Mouse (Mus musculus): ENCODE measurements at regions not wholly inside any gene's neighbourhood (a gene's known extent, or its start where the extent isn't known, plus 50 kb on each side); places are given as distances from the start of the nearest gene placed in this dataset.

DNA sequence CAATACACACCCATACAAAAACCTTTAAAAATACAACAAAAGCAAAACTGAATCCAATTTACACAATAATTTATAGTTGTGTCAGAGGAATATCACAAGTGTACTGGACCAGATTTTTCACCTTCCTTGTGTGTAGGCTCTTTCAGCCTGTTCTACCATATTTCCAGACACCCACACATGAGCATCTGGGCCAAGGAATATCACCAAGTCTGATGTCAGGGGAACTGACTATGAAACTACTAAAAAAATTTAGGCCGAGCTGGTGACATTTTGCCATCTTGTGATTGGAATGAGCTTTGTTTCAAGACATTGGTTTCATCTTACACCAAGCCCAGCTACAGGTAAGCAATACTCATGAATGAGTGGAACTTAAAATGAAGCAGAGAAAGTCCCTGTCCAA, 234.9 kb upstream of the Emcn start:
- no peak for DNase-seq

DNA sequence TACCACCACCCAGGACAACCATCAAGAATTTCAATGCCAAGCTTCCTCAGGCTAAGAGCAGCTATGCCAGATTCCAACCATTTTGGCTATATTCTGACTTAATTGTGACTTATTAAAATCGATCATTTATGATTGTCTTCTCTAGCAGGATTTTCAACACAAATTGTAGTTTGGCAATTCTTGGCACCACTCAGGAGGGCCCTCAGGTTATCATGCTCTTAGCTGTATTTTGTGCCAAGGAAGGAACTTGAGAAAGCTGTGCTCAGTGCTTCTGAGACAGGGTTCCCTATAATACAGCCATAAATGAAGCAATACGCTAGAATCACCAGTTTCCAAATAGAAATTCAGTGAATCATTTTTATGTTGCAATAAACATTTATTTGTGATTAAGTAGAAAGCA, 232.7 kb upstream of the Emcn start:
- DNase-seq: no peak

DNA sequence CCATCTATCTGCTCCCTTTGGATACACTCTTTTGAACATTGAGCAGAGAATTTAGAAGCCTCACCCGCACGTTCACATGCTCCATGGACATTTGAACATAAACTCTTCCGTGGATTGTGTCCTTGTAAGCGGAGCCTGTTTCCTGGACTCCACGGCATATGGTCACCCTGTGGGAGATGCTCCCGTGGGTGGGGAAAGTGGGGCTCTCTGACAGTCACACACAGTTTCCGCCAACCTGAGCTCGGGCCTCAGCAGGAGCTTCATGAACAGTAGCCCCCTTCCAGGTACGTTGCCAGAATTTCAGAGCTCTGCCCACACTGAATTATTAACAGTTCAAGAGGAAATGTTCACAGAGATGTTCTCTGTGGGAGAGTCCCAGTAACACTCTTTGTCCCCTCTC, 231.1 kb upstream of the Emcn start:
- peak; percentile 98 for DNase-seq

DNA sequence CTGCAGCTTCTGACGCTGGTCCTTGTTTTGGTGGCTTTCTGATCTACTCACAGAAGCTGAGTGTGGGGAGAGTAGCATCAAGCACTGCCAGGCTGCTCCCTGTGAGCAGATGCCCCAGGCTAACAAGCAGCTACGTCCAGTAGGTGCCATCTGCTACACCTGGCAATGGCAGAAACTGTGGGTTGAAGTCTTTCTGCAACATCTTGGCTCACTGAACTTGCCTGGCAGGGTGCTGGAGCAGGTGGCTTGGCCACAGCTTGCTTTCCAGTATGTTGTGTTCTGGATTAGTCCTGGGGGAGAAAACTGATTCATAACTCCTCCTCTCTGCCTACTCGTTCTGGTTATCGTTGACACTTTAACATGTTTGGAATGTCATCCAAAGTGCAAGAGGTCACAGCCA, 230.4 kb upstream of the Emcn start:
- DNase-seq: peak; percentile 99

DNA sequence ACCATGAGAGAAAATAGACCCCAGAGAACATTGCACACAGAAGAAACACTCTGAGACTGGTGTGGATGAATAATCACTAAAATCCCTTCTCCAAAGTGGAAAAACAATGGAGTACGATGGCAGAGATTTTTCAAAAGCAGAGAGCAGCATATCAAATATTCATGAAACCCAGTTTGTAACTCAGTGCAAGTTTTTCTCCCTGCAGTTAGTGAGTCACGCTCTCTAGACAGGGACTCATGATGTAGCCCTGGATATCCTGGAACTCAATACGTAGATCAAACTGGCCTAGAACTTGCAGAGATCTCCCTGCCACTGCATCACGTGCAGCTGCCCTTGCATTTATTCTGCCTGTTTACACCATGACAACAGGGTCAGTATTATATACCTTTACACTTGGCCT, 210.9 kb upstream of the Emcn start:
- DNase-seq: no peak

DNA sequence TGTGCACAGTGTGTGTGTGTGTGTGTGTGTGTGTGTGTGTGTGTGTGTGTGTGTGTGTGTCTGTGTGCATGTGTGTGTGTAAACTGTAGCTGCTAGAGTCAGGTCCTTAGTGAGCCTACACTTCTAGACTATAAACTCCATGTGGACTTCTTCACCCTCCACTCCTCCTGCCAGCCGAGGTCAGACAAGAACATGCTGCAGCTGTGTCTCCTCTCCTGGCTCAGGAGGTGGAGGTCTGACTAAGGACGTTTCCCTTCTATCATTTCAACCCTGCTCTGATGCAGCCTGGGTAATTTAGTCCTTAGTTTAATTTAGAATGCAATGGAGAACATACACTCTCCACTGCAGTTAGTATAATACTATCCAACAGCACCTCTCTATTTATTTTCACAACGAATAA, 198.8 kb upstream of the Emcn start:
- DNase-seq: no peak

DNA sequence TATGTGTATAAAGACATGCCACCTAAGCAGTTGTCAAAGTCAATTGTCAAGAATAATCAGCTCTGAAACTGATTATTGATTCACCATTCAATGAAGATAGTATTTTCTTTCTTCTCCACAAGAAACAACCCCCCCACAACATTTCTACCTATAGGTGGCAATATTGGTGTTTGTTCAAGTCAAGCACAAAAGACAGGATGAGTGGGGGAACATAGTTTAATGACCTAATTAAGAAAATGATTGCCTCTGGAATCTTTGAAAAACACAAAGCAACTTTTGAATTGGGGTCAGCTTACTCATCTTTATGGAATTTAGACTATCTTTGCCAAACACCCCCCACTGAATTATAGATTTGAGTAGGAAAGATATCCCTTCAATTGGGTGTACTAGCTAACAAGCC, 194.8 kb upstream of the Emcn start:
- no peak for DNase-seq

DNA sequence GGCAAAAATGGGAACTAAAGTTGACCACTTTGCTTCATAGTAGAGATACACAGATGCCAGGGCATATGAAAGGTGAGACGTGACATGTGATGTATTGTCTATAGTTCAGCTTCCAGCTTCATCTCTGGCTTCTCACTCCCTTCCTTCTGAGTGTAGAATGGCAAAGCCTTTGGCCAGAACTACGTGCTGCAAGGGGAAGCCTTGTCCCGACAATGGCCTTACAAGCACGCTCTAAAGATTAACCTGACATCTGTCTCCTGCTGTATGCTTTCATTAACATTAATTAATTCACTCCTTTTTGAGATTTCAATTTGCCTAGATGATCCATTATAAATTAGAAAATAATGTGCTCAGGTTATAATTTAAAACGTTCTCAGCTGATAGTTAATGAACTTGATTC, 193.5 kb upstream of the Emcn start:
- DNase-seq: no peak

DNA sequence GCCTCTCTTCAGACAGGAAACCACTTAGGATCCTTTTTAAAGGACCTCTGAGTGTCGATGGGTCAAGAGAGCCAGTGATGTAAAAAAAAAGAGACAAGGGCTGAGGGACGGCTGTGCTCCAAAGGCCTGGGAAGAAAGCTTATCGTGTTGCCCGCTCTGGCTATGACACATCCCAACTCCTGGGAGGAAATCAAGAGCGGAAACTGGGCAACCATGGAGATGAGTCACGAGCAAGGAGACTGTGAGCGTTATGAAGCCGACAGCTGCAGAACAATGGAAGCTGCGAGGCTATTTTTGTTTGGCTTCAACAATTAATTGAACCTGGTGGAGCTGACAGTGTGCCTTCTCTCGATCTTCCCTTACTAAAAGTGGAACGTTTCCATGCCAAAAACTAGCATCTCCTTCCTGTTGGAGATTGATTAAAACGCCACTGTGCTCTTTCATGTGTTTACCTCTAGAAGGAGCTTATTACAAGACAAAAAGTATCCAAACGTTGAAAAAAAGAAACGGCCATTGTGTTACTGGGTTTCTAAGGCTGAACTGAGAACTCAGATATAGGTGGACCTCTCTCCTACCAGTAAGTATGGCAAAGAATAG, 190.4 kb upstream of the Emcn start:
- DNase-seq: peak; percentile 62

DNA sequence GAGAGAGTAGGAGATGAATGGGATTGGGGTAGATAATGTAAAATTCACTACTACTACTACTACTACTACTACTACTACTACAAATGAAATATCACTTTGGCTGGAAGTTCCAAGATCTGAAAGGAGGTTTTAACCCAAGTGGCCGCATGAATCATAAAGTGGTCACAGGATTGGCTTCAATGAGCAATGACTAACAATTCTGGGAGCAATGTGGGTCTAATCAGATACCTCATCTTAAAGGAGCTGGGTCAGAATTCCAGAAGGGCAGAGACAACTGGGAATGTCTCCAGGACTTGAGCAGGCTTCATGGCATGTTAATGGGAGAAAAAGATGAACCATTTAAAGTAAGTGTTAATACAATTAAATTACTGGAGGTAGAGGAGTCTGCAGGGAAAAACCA, 189.4 kb upstream of the Emcn start:
- no peak for DNase-seq

DNA sequence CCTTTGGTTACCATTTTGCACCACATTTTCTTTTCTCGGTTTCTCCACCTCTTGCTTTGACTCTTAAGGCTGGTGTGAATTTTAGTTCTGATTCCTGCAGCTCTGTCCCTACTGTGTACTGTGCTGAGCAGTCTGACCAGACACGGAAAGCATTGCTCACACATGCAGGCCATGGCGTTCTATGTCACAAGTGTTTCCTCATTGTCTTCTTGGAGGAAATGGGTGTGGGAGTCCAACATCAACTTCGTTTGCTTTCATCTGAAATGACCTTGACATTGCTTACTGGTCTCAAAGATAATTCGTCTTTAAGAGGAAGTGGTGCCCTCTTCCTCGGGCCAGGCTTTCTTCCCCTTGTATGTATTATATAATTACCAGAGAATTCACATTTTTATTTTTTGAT, 187.6 kb upstream of the Emcn start:
- DNase-seq: no peak

DNA sequence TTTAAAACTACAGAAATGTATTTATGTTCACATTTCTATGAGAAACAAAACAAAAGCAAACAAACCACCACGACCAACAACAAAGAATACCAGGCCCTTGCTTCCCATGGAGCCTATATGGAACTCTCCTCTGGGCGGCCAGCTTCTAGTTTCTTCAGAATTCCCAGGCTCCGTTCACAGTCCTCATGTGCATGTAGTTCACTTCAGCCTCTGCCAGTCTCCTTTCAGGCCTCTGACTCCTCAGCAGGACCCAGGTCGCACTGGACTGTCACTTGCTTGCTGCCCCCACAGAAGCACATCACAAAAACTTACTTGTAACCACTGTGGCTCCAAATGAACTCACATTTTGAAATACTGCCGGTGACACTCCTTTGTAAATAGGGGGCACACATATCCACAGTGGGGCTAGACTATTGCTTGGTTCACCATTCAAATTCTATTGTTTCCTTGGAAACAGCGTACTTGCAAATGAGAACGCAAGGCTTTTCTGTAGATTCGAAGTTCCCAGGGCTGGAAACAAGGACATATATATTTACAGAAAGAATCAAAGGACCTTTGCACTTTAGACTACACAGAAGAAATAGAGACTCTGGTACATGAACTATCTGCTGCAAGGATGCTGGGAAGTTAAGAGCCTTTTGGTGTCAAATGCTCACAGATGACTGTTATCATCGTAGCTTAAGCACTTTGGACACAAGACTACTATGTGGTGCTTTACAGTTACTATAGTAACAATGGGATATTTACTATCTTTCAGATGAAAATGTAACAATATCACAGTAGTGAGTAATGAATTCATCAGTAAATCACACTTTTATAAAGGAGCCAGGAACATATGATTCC, 186.4 kb upstream of the Emcn start:
- DNase-seq: no peak

DNA sequence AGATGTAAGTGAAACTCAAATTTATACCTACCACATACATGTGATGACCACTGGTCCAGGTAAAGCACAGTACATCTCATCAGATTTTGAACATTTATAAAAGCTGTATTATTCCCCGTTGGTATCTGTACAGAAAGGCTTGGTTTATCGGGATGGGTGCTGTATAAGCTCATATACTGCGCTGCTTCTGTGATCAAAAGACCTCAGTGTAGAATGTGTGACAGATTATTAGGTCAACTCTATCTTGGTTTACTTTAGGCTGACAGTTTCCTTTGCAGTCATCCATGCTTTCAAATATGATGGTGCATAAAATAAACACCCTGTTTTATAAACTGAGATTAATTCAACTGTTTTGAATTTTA, 185.8 kb upstream of the Emcn start:
- DNase-seq: no peak

DNA sequence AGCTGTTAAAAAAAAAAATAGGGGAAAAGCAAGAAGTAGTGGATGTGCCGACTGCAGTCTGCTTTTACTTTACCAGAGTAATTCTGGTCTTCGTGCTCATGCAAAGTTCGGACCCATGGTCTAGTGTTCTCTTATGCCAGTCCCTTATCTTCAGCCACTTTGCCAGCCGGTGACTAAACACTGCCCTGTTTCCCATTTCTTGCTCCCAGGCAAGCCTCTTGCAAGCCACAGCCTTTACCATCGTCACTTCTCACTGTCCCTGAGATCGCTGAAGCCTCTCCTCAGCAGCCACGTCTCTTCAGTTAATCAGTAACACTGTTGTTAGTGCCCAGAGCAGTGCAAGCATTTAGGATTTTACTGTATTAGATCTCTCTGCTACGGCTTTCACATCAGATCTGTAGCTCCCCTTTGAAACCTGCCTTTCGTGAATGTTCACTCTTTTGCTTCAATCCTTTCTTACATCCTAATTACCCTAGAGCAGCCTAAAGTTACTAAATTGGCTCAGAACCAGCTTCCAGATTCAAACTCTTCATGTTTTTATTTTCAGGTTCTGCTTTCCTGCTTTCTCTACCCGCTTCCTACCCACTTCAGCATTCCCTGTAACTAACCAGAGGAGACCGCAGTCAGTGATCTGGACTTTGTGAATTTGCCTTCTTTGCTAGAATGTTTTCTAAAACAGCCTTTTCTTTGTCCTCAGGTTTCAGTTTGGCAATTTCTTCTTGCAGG, 184.5 kb upstream of the Emcn start:
- no peak for DNase-seq

DNA sequence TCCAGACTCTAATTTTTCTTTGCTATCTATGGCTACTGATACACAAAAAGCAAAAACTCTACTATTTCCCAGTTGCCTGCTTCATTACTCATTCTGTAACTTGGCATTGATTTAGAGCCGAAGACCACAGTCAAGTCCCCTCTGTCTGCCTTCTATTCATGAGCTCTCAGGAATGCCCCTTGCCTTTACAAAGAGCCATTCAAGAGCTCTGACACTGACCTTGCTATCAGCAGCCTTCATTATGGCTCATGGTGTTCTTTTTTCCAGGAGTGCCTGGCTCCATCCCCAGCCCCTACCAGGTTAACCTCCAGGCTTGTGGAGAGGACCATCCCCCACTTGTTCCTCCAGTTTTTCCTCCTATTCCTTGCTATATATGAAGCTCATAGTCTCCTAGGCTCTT, 151.8 kb upstream of the Emcn start:
- DNase-seq: no peak

DNA sequence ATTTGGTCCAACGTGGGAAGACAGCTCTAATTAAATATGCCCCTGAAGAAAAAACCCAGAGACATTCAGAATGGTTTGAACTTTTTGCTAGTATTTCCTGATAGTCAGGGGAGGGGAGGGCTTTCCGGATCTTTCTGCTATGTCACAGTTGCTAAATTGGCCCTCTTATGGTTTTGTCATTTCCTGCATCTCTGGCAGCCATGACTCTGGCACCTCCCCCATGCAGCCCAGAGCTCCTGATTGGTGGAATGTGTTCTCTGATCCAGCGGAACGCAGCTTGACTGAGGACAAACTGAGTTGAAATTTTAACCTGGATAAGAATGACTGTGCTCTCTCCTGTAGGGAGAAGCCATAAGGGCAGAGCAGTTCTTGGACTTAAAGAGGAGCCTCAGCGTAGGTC, 150.4 kb upstream of the Emcn start:
- no peak for DNase-seq

DNA sequence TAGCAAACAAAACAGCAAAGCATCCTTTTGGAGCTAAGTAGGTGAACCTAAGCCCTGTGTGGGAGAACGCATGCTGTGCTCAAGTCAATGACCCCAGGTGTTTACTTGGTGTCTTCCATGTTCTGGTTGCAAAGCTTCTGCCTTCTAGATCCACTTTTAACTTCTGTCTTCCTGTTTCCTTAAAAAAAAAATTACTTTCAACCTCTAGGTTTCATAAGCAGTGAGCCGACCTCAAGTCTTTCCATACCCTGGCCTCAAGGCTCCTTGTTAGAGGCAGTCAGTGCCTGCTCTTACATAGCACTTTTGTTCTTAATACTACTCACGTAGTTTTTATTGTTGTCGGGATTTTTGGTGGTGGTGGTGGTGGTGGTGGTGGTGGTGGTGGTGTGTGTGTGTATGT, 149.9 kb upstream of the Emcn start:
- DNase-seq: no peak

DNA sequence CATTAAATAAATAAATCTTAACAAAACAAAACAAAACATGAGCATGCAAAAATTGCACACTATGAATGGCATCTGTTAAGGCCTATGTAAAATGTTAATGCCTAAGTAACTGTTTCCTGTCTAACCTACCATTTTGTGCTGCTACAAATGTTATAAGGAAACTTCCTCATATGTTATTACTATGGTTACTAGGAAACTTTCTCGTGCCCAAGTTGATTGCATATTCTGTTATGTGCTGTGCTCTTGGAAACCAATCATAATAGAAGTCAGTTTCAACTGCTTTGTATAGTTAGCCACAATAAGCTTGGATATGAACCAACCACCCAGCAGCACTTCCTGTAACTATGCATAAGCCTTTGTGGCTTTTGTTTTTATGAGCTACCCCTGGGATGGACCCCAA, 147.0 kb upstream of the Emcn start:
- DNase-seq: no peak

DNA sequence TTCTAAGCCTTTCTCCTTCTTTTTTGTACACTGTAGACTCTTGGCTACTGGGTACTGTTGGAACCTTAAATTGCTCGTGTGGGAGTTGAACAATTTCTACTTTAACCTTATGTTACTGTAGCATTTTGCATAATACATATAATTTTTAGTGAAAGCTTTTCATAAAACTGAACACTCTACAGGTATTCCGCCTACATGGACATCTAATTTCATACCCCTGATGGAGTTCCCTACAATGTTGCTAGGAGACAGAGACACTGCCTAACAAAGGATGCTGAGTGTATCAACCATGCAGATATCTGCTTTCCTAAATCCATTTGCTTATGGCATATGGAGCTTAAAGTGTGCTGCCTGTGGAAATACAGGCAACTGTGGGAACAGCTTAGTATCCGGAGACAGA, 129.2 kb upstream of the Emcn start:
- no peak for DNase-seq

DNA sequence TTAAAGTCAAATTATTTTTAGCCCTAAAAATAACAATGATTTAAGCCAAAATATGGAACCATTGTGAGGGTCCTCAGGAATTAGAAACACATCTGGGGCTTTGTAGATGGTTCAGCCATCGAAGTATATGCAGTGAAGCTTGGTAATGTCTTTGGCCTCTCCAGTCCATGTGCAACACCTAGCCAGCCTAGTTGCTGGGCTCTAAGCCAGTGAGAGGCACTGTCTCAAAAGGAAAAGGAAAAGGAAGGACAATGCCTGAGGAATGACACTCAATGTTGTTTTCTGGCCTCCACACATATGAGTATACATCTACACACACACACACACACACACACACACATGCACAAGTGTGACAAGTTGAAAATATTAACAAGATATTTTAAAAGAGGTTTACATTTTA, 124.8 kb upstream of the Emcn start:
- no peak for DNase-seq

DNA sequence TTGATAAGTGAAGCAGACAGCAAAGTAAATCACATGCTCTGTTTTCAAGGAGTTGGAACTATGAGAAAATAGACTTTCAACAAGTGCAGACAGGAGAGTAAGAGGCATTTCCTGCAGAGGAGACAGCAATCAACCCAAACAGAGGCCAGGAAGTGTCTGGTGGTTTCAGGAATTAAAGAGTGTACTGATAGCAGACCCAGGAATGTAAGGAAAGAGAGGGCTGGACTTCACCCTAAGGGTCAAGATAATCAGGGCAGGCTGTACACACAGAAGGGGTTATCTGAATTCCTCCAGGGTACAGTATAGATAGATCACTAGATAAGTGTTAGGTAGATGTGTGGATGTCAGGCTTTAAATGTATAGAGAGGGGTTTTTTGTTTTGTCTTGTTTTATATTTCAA, 123.6 kb upstream of the Emcn start:
- no peak for DNase-seq

DNA sequence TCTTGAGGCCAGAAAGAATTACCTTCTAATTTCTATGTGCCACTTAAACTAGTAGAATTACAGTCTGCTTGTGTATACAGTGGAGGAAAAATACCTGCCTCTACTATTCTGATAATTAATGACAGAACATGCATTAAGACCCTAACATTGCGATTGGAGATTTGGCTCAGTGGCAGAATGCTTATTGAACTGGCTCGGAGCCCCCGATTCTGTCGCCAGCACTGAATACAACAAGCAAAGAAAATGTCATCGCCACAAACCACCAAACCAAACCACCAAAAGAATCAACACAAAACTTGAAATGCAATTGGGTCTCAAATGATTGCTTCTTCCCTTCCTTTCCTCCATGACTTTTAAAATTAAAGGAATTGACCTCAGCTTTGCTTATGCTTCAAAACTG, 122.9 kb upstream of the Emcn start:
- DNase-seq: no peak

DNA sequence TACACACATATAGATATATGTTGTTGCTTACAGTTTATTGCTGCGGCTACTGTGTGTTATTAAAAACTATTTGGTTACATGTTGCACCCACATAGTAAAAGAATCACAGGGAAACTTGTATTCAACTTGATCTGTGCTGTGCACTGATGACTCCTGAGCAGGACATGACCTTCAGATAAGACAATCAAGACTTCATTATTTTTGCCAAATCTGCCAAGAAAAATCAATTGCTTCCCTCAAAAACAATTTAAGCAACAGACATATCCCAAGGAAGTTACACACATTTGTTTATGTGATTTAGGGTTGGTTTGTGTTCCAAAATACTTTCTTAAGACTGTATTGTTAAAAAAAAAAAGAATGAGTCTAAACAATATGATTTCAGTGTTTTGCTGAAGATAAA, 114.7 kb upstream of the Emcn start:
- DNase-seq: no peak

DNA sequence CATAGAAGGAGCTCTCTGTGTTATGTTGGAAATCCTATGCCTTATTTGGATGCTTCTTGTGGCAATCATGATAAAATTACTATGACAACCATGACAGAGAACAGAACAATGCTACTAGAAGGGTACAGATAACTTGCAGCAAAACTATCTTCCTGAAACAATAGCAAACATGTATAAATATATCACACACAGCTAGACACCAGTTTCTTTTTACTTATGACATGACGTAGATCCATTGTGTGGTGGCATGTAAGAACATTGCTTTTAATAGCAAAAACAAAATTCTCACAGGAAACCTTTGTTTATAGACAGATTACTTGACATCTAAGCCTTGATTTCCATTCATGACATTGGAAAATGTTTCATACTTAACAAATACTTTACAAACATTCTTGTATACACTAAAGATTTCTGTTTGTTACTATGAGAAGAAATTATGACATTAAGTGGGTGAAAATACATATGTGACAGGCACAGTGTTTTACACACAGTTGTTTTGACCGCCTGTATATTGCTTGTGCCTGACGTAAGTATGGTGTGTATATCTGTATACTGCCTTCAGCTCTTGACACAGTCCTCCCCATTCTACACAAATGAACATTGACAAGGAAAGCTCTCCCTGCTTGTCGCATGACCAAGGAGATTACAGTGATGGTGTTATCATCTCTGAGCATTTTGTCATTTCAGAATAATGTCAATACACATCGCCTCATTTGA, 113.6 kb upstream of the Emcn start:
- no peak for DNase-seq
